Mouse (Mus musculus) hindbrain, embryonic 14.5 days (tissue): ENCODE results near the gene Ctu2. TPM values are rescaled to one million over a fixed set of nuclear protein-coding genes. Genes with fewer than 3 reads are reported as not detected.

Experiments
- ATAC-seq: fragments of 200-750 bp; cut with Nextera tagmentation; 2 replicates; pipeline ENCODE4 v1.8.0; 2017; ENCODE audit warnings: moderate number of reproducible peaks, mild to moderate bottlenecking, moderate TSS enrichment, moderate library complexity; ENCODE audit not compliant: low FRiP score
- DNase-seq: peaks from one replicate; pipeline ENCODE4 v3.0.0-alpha.2; 2015; ENCODE audit warnings: low spot score
- H3K27ac ChIP-seq: fragments of 300-500 bp; sonication (generic); 2 replicates; pipeline ENCODE4 v1.5.1; 2014; ENCODE audit warnings: mild to moderate bottlenecking, moderate library complexity
- H3K27me3 ChIP-seq: fragments of 300-500 bp; sonication (generic); 2 replicates; pipeline ENCODE4 v1.6.1; 2014; ENCODE audit warnings: mild to moderate bottlenecking, low read length, mixed read lengths; ENCODE audit not compliant: control insufficient read depth, insufficient read depth
- H3K36me3 ChIP-seq: fragments of 300-500 bp; sonication (generic); replicated peaks from 2 replicates; pipeline ENCODE4 v1.6.1; 2014; ENCODE audit not compliant: control insufficient read depth, insufficient read depth
- H3K4me1 ChIP-seq: fragments of 300-500 bp; sonication (generic); replicated peaks from 2 replicates; pipeline ENCODE4 v1.6.1; 2014; ENCODE audit warnings: antibody characterized with exemption, low read length, mixed read lengths; ENCODE audit not compliant: control insufficient read depth, insufficient read depth
- H3K4me2 ChIP-seq: fragments of 300-500 bp; sonication (generic); replicated peaks from 2 replicates; pipeline ENCODE4 v1.6.1; 2014; ENCODE audit warnings: mild to moderate bottlenecking, moderate library complexity
- H3K4me3 ChIP-seq: fragments of 300-500 bp; sonication (generic); replicated peaks from 2 replicates; pipeline ENCODE4 v1.5.1; 2014; ENCODE audit warnings: mild to moderate bottlenecking, low read length
- H3K9ac ChIP-seq: fragments of 300-500 bp; sonication (generic); 2 replicates; pipeline ENCODE4 v1.6.1; 2014
- H3K9me3 ChIP-seq: fragments of 300-500 bp; sonication (generic); 2 replicates; pipeline ENCODE4 v1.6.1; 2016; ENCODE audit warnings: low read length; ENCODE audit not compliant: control insufficient read depth
- WGBS: fragments of 180-500 bp; shearing (Covaris S2); extraction: QIAGEN DNeasy Blood & Tissue Kit; methylation state at CpG from one replicate; pipeline ENCODE4 v1.1.7; 2014; 5-methylcytosine and 5-hydroxymethylcytosine counted together
- polyA plus RNA-seq: library from polyadenylated mRNA; unstranded; fragments of >200 nt; fragmentation: Nextera tagmentation; extraction: Ambion mirVana; gene quantifications from 2 replicates; pipeline ENCODE4 v1.2.1, GENCODE M21; 2014

Gene Ctu2
- polyA plus RNA-seq, 1 experiment from 2014 or later, result 77.8 TPM

- peaks cover 6% of the 10 kb centered on the region; the same call in 1 of the 2 replicates for H3K27me3 ChIP-seq
- no peak overlapping the region; the same call in 1 of the 2 replicates for H3K4me2 ChIP-seq
- H3K4me3 ChIP-seq, result no peak overlapping the region
- H3K27ac ChIP-seq, result no peak overlapping the region
- peaks cover 50% of the 10 kb centered on the region for H3K36me3 ChIP-seq
- 76% methylated on average over 11 of the region's 11 CpGs for WGBS
- no peak overlapping the region for H3K9ac ChIP-seq
- ATAC-seq (no peak), DNase-seq (no peak)
- no peaks in the 10 kb centered on the region for H3K9me3 ChIP-seq
- peaks cover 9% of the 10 kb centered on the region for H3K4me1 ChIP-seq
Observed at GRCm38 (mm10) chr8:122433269-122433905, 42.6 kb upstream of the Ctu2 start.

GRCm38 (mm10) chr8:122435375-122435774 lies 40.6 kb upstream of the Ctu2 start:
- Histone ChIP-seq H3K27ac (no peak overlapping the region), H3K4me3 (no peak overlapping the region), H3K9ac (no peak overlapping the region), H3K4me2 (no peak overlapping the region), H3K36me3 (peaks cover 61% of the 10 kb centered on the region), H3K9me3 (no peaks in the 10 kb centered on the region), H3K27me3 (peaks cover 6% of the 10 kb centered on the region; the same call in 1 of the 2 replicates), H3K4me1 (peaks cover 9% of the 10 kb centered on the region)
- WGBS, result 93% methylated on average over 6 of the region's 6 CpGs
- DNase-seq, result no peak
- ATAC-seq, result no peak

- WGBS, result 95% methylated on average over 9 of the region's 9 CpGs
- DNase-seq (no peak), ATAC-seq (no peak)
- Histone ChIP-seq H3K9ac (no peak overlapping the region), H3K27ac (no peak overlapping the region), H3K4me3 (no peak overlapping the region), H3K9me3 (no peaks in the 10 kb centered on the region), H3K4me1 (peaks cover 9% of the 10 kb centered on the region), H3K4me2 (no peak overlapping the region), H3K36me3 (peaks cover 61% of the 10 kb centered on the region), H3K27me3 (peaks cover 6% of the 10 kb centered on the region; the same call in 1 of the 2 replicates)
Observed at GRCm38 (mm10) chr8:122436146-122436545, 39.8 kb upstream of the Ctu2 start.

DNA sequence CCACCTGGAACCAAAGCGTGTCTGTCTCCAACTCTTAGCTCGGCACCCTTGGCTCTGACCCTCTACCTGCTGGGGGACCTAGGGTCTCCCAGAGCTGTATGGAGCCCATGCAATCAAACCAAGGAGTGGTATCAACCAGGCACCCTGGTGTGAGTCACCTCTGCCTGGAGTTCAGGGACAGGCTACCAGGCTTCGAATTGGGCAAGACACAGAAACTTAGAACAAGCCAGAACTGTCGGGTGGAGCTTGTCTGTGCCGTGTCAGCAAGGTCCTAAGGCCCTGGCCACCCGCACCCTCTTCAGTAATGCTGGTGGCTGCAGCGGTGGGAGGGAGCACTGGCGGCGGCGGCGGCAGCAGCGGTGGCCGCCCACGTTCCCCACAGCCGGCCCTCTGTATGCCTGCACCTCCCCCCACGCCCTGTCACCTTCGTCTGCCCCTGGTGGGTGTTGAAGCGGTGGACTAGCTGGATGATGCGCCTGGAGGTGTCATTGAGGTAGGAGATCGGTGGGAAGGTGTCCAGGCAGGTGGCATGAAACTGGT lies 39.3 kb upstream of the Ctu2 start:
- Histone ChIP-seq H3K4me3 (no peak overlapping the region), H3K27ac (no peak overlapping the region), H3K9ac (no peak overlapping the region), H3K36me3 (peaks cover 61% of the 10 kb centered on the region), H3K9me3 (no peaks in the 10 kb centered on the region), H3K4me2 (no peak overlapping the region), H3K4me1 (peaks cover 6% of the 10 kb centered on the region), H3K27me3 (peaks cover 6% of the 10 kb centered on the region; the same call in 1 of the 2 replicates)
- ATAC-seq (no peak), DNase-seq (no peak)
- WGBS, result 90% methylated on average over 14 of the region's 20 CpGs

GRCm38 (mm10) chr8:122437708-122438331 lies 38.1 kb upstream of the Ctu2 start:
- Histone ChIP-seq H3K27ac (no peak overlapping the region), H3K4me2 (no peak overlapping the region), H3K9me3 (no peaks in the 10 kb centered on the region), H3K4me3 (no peak overlapping the region), H3K27me3 (peaks cover 3% of the 10 kb centered on the region; the same call in 1 of the 2 replicates), H3K9ac (no peak overlapping the region), H3K4me1 (peaks cover 10% of the 10 kb centered on the region; the same call in 1 of the 2 replicates), H3K36me3 (peaks cover 61% of the 10 kb centered on the region)
- ATAC-seq, result no peak
- no peak for DNase-seq
- WGBS, result 94% methylated on average over 13 of the region's 13 CpGs

DNA sequence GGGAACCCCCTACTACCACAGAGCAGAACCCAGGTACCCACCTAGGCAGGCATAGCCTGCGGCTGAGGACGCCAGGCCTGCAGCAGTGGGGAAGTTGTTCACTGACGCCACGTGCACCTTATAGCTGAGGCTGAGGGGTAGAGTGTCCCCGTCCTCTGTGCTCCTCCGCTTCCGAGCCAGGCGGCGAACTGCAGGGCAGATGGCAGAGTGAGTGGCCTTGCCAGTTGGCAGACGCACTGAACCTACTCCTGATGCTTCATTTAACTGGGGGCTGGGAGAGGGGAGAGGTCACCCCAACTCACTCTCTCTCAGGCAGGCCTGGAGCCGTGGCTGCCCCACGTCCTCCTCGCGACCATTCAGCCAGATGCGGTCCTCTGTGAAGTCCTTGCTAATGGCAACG lies 36.6 kb upstream of the Ctu2 start:
- H3K27ac ChIP-seq, result no peak overlapping the region
- no peak overlapping the region for H3K4me3 ChIP-seq
- H3K4me1 ChIP-seq, result peaks cover 10% of the 10 kb centered on the region; the same call in 1 of the 2 replicates
- peaks cover 49% of the 10 kb centered on the region for H3K36me3 ChIP-seq
- H3K9ac ChIP-seq, result no peak overlapping the region
- no peaks in the 10 kb centered on the region for H3K9me3 ChIP-seq
- DNase-seq (no peak), ATAC-seq (no peak)
- 96% methylated on average over 16 of the region's 16 CpGs for WGBS
- no peak overlapping the region for H3K4me2 ChIP-seq
- H3K27me3 ChIP-seq, result no peaks in the 10 kb centered on the region

DNA sequence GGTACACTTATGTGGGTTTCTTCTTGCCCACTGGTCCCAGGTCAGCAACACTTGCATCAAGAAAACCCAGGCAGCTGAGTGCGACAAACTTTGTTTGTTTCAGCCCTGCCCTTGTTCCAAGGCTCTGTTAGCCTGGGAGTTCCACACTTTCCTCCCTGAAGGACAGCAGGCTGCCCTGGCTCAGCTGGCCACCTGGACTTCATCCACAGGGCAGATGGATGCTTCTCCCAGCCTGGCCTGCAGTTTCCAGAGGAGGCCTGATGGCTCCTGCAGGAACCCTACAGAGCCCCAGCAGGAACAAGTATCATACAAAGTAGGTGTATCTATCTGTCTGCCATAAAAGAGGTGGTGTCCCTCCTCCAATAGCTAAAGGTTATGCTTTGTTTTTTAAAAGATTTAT lies 34.6 kb upstream of the Ctu2 start:
- Histone ChIP-seq H3K9ac (no peak overlapping the region), H3K4me2 (no peak overlapping the region), H3K4me1 (peaks cover 23% of the 10 kb centered on the region), H3K9me3 (no peaks in the 10 kb centered on the region), H3K27ac (no peak overlapping the region), H3K4me3 (no peak overlapping the region), H3K36me3 (peaks cover 30% of the 10 kb centered on the region), H3K27me3 (no peaks in the 10 kb centered on the region)
- DNase-seq (no peak), ATAC-seq (no peak)
- 100% methylated on average over 1 of the region's 1 CpGs for WGBS

- Histone ChIP-seq H3K27ac (peak overlapping the region; percentile 85), H3K9me3 (no peaks in the 10 kb centered on the region), H3K36me3 (peaks cover 21% of the 10 kb centered on the region), H3K27me3 (no peaks in the 10 kb centered on the region), H3K4me2 (peak overlapping the region; percentile 85), H3K4me1 (peaks cover 23% of the 10 kb centered on the region), H3K9ac (peak overlapping the region; percentile 80), H3K4me3 (peak overlapping the region; percentile 74)
- WGBS, result 14% methylated on average over 7 of the region's 7 CpGs
- ATAC-seq (no peak), DNase-seq (no peak)
Observed at GRCm38 (mm10) chr8:122442356-122442755, 33.6 kb upstream of the Ctu2 start.

GRCm38 (mm10) chr8:122442781-122443180 lies 33.2 kb upstream of the Ctu2 start:
- Histone ChIP-seq H3K27me3 (no peaks in the 10 kb centered on the region), H3K4me1 (peaks cover 23% of the 10 kb centered on the region), H3K4me3 (peak overlapping the region; percentile 74), H3K9ac (peak overlapping the region; percentile 80), H3K9me3 (no peaks in the 10 kb centered on the region), H3K27ac (peak overlapping the region; percentile 85), H3K36me3 (peaks cover 17% of the 10 kb centered on the region), H3K4me2 (peak overlapping the region; percentile 85)
- under 1% methylated on average over 11 of the region's 12 CpGs for WGBS
- DNase-seq (no peak), ATAC-seq (no peak)
